ENCODE assay signal across 8 mouse cellular contexts in genomic region chr12:105785000-105785774, GRCm38 (mm10). TPM values are rescaled to one million over a fixed set of nuclear protein-coding genes. Genes with fewer than 3 reads are reported as not detected.
DNase-seq lines count a peak whose midpoint lies in the region; ATAC-seq and TF ChIP-seq lines count a peak whose summit lies in the region.

No protein-coding gene starts in this region.

- H3K4me3 ChIP-seq in neural tube, embryonic 11.5 days (ENCODE audit: low read depth, low read length), result peak overlapping the region; percentile 91
- H3K4me3 ChIP-seq in liver, embryonic 13.5 days (replicated peaks), result peak overlapping the region; percentile 96
- H3K4me3 ChIP-seq in stomach, postnatal 0 days (ENCODE audit: low read depth, low read length), result peak overlapping the region; percentile 99

- H3K4me2 ChIP-seq in neural tube, embryonic 11.5 days (ENCODE audit: low read depth), result peak overlapping the region; percentile 67
- H3K4me2 ChIP-seq in liver, embryonic 13.5 days, result peak overlapping the region; percentile 88
- H3K4me2 ChIP-seq in stomach, postnatal 0 days (replicated peaks; ENCODE audit: low read depth), result peak overlapping the region; percentile 57

- WGBS in neural tube, embryonic 11.5 days, result under 1% methylated on average over 47 of the region's 53 CpGs
- 1% methylated on average over 50 of the region's 53 CpGs for WGBS in liver, embryonic 13.5 days (ENCODE audit: insufficient replicate concordance)
- WGBS in stomach, postnatal 0 days, result under 1% methylated on average over 47 of the region's 53 CpGs

- H3K9me3 ChIP-seq in neural tube, embryonic 11.5 days (ENCODE audit: control insufficient read depth, low read length), result no peaks in the 10 kb centered on the region
- no peaks in the 10 kb centered on the region for H3K9me3 ChIP-seq in liver, embryonic 13.5 days (replicated peaks)
- no peaks in the 10 kb centered on the region for H3K9me3 ChIP-seq in stomach, postnatal 0 days (ENCODE audit: control insufficient read depth, low read length)

- H3K9ac ChIP-seq in neural tube, embryonic 11.5 days (ENCODE audit: low read length), result peak overlapping the region; percentile 95
- H3K9ac ChIP-seq in liver, embryonic 13.5 days, result peak overlapping the region; percentile 93
- H3K9ac ChIP-seq in stomach, postnatal 0 days (ENCODE audit: low read length), result peak overlapping the region; percentile 96

- TF ChIP-seq EP300 in stomach, postnatal 0 days (optimal IDR thresholded peaks at IDR 0.05), result no peak

- H3K36me3 ChIP-seq in neural tube, embryonic 11.5 days (ENCODE audit: control insufficient read depth, insufficient read depth, low read length), result no peaks in the 10 kb centered on the region; the same call in 1 of the 2 replicates
- H3K36me3 ChIP-seq in liver, embryonic 13.5 days, result 0 out of 2 replicates have a peak, but pooled peaks cover 3% of the 10 kb centered on the region
- H3K36me3 ChIP-seq in stomach, postnatal 0 days (ENCODE audit: control insufficient read depth, insufficient read depth, low read length), result no peaks in the 10 kb centered on the region

- H3K27ac ChIP-seq in neural tube, embryonic 11.5 days (ENCODE audit: low read depth, low read length), result peak overlapping the region; percentile 93
- H3K27ac ChIP-seq in liver, embryonic 13.5 days, result peak overlapping the region; percentile 93
- peak overlapping the region; percentile 99 for H3K27ac ChIP-seq in stomach, postnatal 0 days (replicated peaks)

- ATAC-seq in neural tube, embryonic 11.5 days (ENCODE audit: insufficient read depth, low FRiP score, low TSS enrichment), result peak; percentile 77
- ATAC-seq in common myeloid progenitor, adult 5-6 weeks (replicated peaks; ENCODE audit: low read depth, poor library complexity, severe bottlenecking), result peak; percentile 68
- peak; percentile 70 for ATAC-seq in liver, embryonic 13.5 days (ENCODE audit: low read depth)
- peak; percentile 47 for ATAC-seq in monocyte, adult 5-6 weeks (replicated peaks; ENCODE audit: insufficient number of reproducible peaks, low FRiP score, low TSS enrichment, poor library complexity, severe bottlenecking)
- peak; percentile 78 for ATAC-seq in stomach, postnatal 0 days (ENCODE audit: low FRiP score, low TSS enrichment)

- peak; percentile 70 for DNase-seq in neural tube, embryonic 11.5 days (ENCODE audit: low spot score)
- no peak for DNase-seq in neural tube, embryonic 10.5 days (ENCODE audit: extremely low spot score, low spot score)
- peak; percentile 83 to 88 for DNase-seq in heart, adult 18-20 months
- DNase-seq in kidney, adult 11 months, result peak; percentile 75
- peak; percentile 65 for DNase-seq in liver, embryonic 13.5 days
- DNase-seq in stomach, postnatal 0 days (ENCODE audit: low spot score), result peak; percentile 81

- TF ChIP-seq CTCF in stomach, postnatal 0 days (IDR thresholded peaks at IDR 0.05; ENCODE audit: low read depth), result no peak

- no peaks in the 10 kb centered on the region for H3K27me3 ChIP-seq in neural tube, embryonic 11.5 days (ENCODE audit: control insufficient read depth, insufficient read depth, low read length)
- no peaks in the 10 kb centered on the region for H3K27me3 ChIP-seq in liver, embryonic 13.5 days
- H3K27me3 ChIP-seq in stomach, postnatal 0 days (ENCODE audit: control insufficient read depth, insufficient read depth, low read length), result no peaks in the 10 kb centered on the region

- peaks cover 7% of the 10 kb centered on the region; the same call in 1 of the 2 replicates for H3K4me1 ChIP-seq in neural tube, embryonic 11.5 days (ENCODE audit: control insufficient read depth, insufficient read depth, low read length)
- peaks cover 55% of the 10 kb centered on the region for H3K4me1 ChIP-seq in liver, embryonic 13.5 days (replicated peaks)
- H3K4me1 ChIP-seq in stomach, postnatal 0 days (replicated peaks; ENCODE audit: control insufficient read depth, insufficient read depth), result no peaks in the 10 kb centered on the region

RNA-seq across cellular contexts. Expression of gene Papola, which starts 0.7 kb away (rescaled TPM):
- 228 and 239 TPM in 2 replicates for polyA plus RNA-seq in neural tube, embryonic 11.5 days (2014; fragmentation: Nextera tagmentation; extraction: Ambion mirVana)
- 166 and 176 TPM in 2 replicates for total RNA-seq in common myeloid progenitor, adult 5-6 weeks (2017)
- total RNA-seq in heart, adult 18-20 months (2021), result 100 to 1,000 TPM; 114 to 115 TPM
- 120 and 165 TPM in 2 replicates for polyA plus RNA-seq in liver, embryonic 13.5 days (2015; fragmentation: Nextera tagmentation; extraction: Ambion mirVana)
- 190 to 223 TPM (median 204 TPM) in 3 replicates for total RNA-seq in monocyte, adult 5-6 weeks (2017)
- 104 and 105 TPM in 2 replicates for polyA plus RNA-seq in stomach, postnatal 0 days (2015; fragmentation: Nextera tagmentation; extraction: Ambion mirVana)
